Mouse (Mus musculus) forebrain, embryonic 13.5 days (tissue): ENCODE results near the gene Ensa. TPM values are rescaled to one million over a fixed set of nuclear protein-coding genes. Genes with fewer than 3 reads are reported as not detected.

ENCODE experiments used
- ATAC-seq: fragments of 200-750 bp; cut with Nextera tagmentation; 2 replicates; pipeline ENCODE4 v1.8.0; 2017
- H3K27ac ChIP-seq: fragments of 300-500 bp; sonication (generic); 2 replicates; pipeline ENCODE4 v1.5.1; 2015; ENCODE audit warnings: inconsistent platforms, mild to moderate bottlenecking, moderate library complexity
- H3K27me3 ChIP-seq: fragments of 300-500 bp; sonication (generic); 2 replicates; pipeline ENCODE4 v1.6.1; 2015; ENCODE audit warnings: mild to moderate bottlenecking, inconsistent platforms
- H3K36me3 ChIP-seq: fragments of 300-500 bp; sonication (generic); 2 replicates; pipeline ENCODE4 v1.6.1; 2015; ENCODE audit warnings: mild to moderate bottlenecking, inconsistent platforms; ENCODE audit not compliant: poor library complexity, severe bottlenecking
- H3K4me1 ChIP-seq: fragments of 300-500 bp; sonication (generic); 2 replicates; pipeline ENCODE4 v1.6.1; 2015; ENCODE audit warnings: inconsistent platforms
- H3K4me2 ChIP-seq: fragments of 300-500 bp; sonication (generic); 2 replicates; pipeline ENCODE4 v1.6.1; 2015; ENCODE audit warnings: inconsistent platforms, mild to moderate bottlenecking, moderate library complexity
- H3K4me3 ChIP-seq: fragments of 300-500 bp; sonication (generic); 2 replicates; pipeline ENCODE4 v1.5.1; 2015; ENCODE audit warnings: mild to moderate bottlenecking, inconsistent platforms
- H3K9ac ChIP-seq: fragments of 300-500 bp; sonication (generic); 2 replicates; pipeline ENCODE4 v1.6.1; 2015; ENCODE audit warnings: mild to moderate bottlenecking, inconsistent platforms
- H3K9me3 ChIP-seq: fragments of 300-500 bp; sonication (generic); replicated peaks from 2 replicates; pipeline ENCODE4 v1.6.1; 2016; ENCODE audit warnings: inconsistent platforms
- whole genome bisulfite sequencing: fragments of 180-500 bp; shearing (Covaris S2); methylation state at CpG from one replicate; pipeline ENCODE4 v1.1.7; 2015; 5-methylcytosine and 5-hydroxymethylcytosine counted together
- polyA plus RNA-seq: library from polyadenylated mRNA; unstranded; fragments of >200 nt; fragmentation: Nextera tagmentation; extraction: Ambion mirVana; gene quantifications from 2 replicates; pipeline ENCODE4 v1.2.1, GENCODE M21; 2015

Gene Ensa
- polyA plus RNA-seq, 1 experiment from 2014 or later = 98.1 TPM

DNA sequence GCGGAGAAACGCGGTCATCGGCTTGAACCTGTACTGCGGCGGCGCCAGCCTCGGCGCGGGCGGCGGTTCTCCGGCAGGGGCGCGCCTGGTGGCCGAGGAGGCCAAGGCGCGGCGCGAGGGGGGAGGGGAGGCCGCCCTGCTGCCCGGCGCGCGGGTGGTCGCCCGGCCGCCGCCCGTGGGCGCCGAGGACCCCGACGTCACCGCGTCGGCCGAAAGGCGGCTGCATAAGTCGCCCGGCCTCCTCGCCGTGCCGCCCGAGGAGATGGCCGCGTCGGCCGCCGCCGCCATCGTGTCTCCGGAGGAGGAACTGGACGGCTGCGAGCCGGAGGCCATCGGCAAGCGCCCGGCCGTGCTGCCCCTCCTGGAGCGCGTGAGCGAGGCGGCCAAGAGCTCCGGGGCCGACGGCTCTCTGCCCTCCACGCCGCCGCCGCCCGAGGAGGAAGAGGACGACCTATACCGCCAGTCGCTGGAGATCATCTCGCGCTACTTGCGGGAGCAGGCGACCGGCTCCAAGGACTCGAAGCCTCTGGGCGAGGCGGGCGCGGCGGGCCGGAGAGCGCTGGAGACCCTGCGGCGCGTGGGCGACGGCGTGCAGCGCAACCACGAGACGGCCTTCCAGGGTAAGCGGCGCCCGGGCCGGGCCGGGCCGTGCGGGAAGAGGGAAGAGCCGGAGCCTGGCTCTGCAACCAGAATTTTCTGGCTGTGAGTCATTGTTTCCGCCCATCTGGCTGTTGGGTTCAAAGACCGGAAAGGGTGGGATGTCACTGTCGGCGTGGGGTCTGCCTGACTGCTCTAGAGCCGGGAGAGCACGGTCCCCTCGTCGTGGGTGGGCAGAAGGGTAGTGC, 34.3 kb downstream of the Ensa start:
- H3K9ac ChIP-seq = peak overlapping the region; percentile 99
- H3K4me3 ChIP-seq = peak overlapping the region; percentile 99
- under 1% methylated on average over 66 of the region's 113 CpGs for WGBS
- H3K27me3 ChIP-seq = no peaks in the 10 kb centered on the region
- peak overlapping the region; percentile 97 for H3K27ac ChIP-seq
- H3K4me2 ChIP-seq = peak overlapping the region; percentile 91
- peak; percentile 48 for ATAC-seq
- H3K36me3 ChIP-seq = peaks cover 32% of the 10 kb centered on the region
- no peaks in the 10 kb centered on the region for H3K9me3 ChIP-seq
- H3K4me1 ChIP-seq = peaks cover 45% of the 10 kb centered on the region

DNA sequence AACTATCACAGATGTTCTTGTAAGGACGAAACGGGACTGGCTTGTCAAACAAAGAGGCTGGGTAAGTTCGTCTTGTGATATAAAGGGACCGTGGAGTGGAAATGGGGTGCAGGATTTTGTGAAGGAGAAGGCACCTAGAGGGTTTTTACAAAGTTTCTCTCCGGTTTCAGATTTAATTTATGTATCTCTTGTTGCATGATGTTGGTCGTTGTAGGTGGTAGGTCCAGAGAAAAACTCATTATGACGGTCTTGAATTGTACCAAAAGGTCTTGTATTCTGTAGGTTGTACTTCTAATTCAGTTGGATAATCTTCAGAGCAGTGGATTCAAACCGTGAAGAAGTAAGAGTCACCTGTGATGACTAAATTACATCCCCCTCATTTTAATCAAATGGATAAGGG, 35.2 kb downstream of the Ensa start:
- Histone ChIP-seq H3K9ac (peak overlapping the region; percentile 99), H3K4me2 (peak overlapping the region; percentile 91), H3K4me1 (peaks cover 49% of the 10 kb centered on the region), H3K27ac (peak overlapping the region; percentile 97), H3K36me3 (peaks cover 40% of the 10 kb centered on the region), H3K4me3 (peak overlapping the region; percentile 99), H3K9me3 (no peaks in the 10 kb centered on the region), H3K27me3 (no peaks in the 10 kb centered on the region)
- ATAC-seq = no peak
- WGBS = under 1% methylated on average over 8 of the region's 8 CpGs

DNA sequence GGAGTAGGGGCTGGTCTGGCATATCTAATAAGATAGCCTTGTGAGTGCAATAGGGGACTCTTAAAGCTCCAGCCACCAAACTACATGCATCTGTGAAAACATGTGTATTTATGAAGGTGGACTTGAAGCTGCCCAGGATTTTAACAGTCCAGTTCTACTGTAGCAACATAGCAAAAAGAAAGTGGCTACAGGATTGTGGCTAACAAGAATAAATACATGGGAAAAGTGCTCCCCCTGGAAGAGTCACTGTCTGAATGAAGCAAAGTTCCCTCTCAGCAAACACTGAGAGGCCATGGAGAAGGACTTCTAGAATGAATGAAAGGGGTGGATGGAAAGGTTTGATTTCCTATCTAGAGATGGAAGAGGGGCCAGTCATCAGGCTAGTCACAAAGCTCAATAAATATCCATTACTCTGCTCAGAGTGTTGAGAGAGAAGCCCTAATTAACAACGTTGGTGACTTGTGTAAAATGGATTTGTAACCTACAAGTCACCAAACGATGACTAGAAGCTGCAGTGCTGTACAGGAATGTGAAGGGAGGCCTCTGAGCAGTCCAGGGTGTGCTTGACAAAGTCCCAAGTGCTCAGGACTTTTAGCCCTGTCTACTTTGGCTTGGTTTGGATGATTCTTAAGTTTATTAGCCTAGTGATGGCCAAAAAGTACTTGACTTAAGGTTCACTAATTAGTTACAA, 36.1 kb downstream of the Ensa start:
- Histone ChIP-seq H3K36me3 (peaks cover 46% of the 10 kb centered on the region), H3K9ac (peak overlapping the region; percentile 99), H3K9me3 (no peaks in the 10 kb centered on the region), H3K27ac (0 out of 2 replicates have a peak overlapping the region, but pooled peaks have one; percentile 2), H3K4me2 (peak overlapping the region; percentile 91), H3K4me1 (peaks cover 51% of the 10 kb centered on the region), H3K27me3 (no peaks in the 10 kb centered on the region), H3K4me3 (peak overlapping the region; percentile 99)
- WGBS = 62% methylated on average over 2 of the region's 2 CpGs
- no peak for ATAC-seq

DNA sequence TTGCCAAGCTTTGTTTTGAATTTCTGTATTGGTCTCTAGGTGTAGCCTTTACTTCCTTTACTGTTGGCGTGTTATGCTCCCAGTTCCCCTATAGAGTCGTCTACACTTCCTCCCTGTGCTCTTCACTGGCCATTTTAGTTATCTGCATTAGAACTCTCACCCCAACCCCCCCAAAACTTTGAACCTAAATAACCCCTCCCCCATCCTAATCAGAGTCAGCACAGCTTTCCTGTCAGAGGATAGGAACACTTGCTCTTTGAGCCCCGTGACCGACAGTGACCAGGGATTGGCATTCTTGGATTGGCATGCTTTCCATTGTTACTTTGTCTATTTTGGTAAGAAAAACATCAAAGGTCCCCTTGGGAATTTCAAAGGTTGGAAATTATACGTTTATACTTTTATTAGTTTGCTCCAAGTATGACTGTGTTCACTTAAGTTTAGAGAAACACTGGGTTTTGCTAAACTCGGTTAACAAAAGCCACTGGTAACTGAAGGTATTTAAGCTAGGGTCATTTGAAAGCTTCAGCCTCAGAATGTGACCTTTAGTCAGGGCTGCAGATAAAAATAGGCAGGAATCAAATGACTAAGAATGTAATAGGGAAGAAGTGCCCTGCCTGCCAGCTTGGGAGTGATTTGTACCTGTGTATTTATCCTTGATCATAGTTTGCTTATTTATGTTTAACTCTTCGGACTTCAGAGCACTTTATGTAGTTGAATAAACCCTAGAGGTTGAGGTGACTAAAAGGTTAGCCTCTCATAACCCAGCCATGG, 37.3 kb downstream of the Ensa start:
- no peak for ATAC-seq
- Histone ChIP-seq H3K4me3 (peak overlapping the region; percentile 10; the same call in 1 of the 2 replicates), H3K9ac (no peak overlapping the region; the same call in 1 of the 2 replicates), H3K9me3 (no peaks in the 10 kb centered on the region), H3K36me3 (peaks cover 46% of the 10 kb centered on the region), H3K27ac (no peak overlapping the region), H3K27me3 (no peaks in the 10 kb centered on the region), H3K4me1 (peaks cover 62% of the 10 kb centered on the region), H3K4me2 (peak overlapping the region; percentile 29)
- WGBS = 80% methylated on average over 7 of the region's 7 CpGs

DNA sequence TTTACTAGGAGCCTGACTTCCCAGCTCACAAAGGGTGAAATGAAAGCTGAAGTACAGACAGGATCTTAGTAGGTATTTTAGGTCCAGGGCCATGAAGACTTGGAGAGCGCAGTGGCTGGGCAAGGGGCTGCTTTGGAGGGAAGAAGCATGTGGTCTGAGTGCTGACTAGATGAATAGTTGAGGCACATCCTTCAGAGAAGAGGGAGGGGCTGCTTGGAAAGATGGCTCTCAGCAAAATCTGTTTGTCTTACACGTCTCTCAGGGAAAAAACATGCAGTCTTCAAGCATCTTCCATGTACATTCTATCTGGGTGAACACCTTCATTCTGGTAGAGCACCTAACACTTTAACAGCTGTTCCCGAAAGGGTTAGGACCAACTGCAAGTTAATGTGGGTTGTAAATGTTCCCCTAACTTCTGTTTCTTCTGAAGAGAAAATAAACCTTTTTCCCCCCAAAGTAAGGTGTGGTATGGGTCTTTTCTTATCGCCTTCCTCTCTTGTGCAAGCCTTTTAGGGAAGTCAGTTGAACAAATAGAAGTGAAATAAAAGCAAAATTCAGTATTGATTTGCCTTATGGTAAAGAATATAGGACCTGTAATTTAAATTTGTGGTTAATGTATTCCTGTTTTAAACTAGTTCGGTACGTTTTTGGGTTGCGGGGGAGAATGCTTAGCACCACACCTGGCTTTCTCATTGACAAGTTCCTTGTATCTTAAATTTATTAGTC, 38.1 kb downstream of the Ensa start:
- no peak for ATAC-seq
- peaks cover 46% of the 10 kb centered on the region for H3K36me3 ChIP-seq
- H3K4me2 ChIP-seq = peak overlapping the region; percentile 10; the same call in 1 of the 2 replicates
- no peaks in the 10 kb centered on the region for H3K9me3 ChIP-seq
- no peaks in the 10 kb centered on the region for H3K27me3 ChIP-seq
- no peak overlapping the region for H3K4me3 ChIP-seq
- H3K9ac ChIP-seq = no peak overlapping the region
- H3K4me1 ChIP-seq = peaks cover 66% of the 10 kb centered on the region
- WGBS = 89% methylated on average over 7 of the region's 7 CpGs
- H3K27ac ChIP-seq = no peak overlapping the region

DNA sequence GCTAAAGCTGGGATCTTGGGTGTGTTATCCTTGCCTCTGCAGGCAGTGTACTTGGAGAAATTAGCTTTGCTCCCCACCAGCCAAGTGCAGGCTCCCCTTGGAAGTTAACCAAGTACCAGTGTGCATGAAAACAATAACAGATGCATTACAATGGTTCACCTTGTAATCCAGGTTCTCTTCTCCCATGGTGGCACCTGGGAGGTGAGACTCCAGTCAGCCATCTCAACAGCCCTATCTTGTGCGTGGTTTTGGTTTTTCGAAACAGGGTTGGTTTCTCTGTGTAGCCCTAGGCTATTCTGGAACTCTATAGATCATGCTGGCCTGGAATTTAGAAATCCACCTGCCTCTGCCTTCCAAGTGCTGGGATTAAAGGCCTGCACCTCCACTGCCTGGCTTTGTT, 38.7 kb downstream of the Ensa start:
- peaks cover 46% of the 10 kb centered on the region for H3K36me3 ChIP-seq
- ATAC-seq = no peak
- H3K9ac ChIP-seq = no peak overlapping the region
- H3K4me1 ChIP-seq = peaks cover 70% of the 10 kb centered on the region
- H3K9me3 ChIP-seq = no peaks in the 10 kb centered on the region
- 93% methylated on average over 2 of the region's 2 CpGs for WGBS
- H3K4me2 ChIP-seq = no peak overlapping the region
- H3K27me3 ChIP-seq = no peaks in the 10 kb centered on the region
- no peak overlapping the region for H3K4me3 ChIP-seq
- H3K27ac ChIP-seq = no peak overlapping the region

DNA sequence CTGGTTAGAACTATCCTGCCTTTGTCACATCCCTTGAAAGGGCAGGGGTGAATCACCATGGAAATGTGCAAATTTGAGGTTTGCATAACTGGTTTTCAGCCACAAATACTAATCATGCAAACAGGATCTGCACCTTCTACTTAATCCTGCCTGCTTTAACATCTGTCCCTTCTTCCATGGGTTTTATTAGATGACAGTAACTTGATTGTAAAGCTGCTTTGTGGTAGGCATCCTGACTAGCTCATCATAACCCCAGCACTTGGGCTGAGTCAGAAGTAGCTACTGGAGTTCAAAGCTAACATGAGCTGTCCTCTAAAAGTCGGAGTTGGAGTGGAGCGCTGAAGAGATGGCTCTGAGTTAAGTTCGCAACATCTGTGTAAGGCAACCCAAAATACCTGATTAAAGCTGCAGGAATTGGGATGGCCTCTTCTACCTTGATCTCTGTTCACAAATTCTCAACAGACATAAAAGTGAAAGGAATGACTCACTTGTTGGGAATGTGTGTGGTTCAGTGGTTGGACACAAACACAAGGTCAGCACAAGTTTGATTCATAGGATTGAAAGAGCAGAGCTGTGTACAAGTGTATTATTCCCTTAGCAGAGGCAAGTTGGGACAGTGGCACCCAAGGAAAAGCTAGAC, 39.3 kb downstream of the Ensa start:
- Histone ChIP-seq H3K4me1 (peaks cover 72% of the 10 kb centered on the region), H3K27ac (no peak overlapping the region), H3K4me2 (no peak overlapping the region), H3K36me3 (peaks cover 49% of the 10 kb centered on the region), H3K27me3 (no peaks in the 10 kb centered on the region), H3K9ac (no peak overlapping the region), H3K9me3 (no peaks in the 10 kb centered on the region), H3K4me3 (no peak overlapping the region)
- WGBS = 90% methylated on average over 3 of the region's 3 CpGs
- ATAC-seq = no peak

DNA sequence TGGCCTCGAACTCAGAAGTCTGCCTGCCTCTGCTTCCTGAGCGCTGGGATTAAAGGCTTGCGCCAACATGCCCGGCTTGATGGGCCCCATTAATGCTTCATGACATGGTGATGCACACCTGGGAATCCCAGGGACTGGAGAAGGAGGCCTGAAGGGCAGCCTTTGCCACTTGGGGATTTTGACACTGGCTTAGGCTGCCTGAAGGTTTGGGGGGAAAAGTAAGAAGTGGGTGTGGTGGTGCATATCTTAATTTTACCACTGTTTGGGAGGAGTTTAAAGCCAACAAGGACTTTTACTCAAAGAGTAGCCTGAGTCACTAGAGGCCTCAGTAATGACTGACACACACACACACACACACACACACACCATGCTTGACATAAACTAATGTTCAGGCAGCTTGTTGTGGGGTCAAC, 40.2 kb downstream of the Ensa start:
- WGBS = 90% methylated on average over 4 of the region's 4 CpGs
- H3K36me3 ChIP-seq = peaks cover 57% of the 10 kb centered on the region
- no peak for ATAC-seq
- no peak overlapping the region for H3K4me3 ChIP-seq
- H3K4me2 ChIP-seq = no peak overlapping the region
- H3K4me1 ChIP-seq = peaks cover 72% of the 10 kb centered on the region
- H3K27ac ChIP-seq = no peak overlapping the region
- no peaks in the 10 kb centered on the region for H3K27me3 ChIP-seq
- H3K9ac ChIP-seq = no peak overlapping the region
- H3K9me3 ChIP-seq = no peaks in the 10 kb centered on the region

DNA sequence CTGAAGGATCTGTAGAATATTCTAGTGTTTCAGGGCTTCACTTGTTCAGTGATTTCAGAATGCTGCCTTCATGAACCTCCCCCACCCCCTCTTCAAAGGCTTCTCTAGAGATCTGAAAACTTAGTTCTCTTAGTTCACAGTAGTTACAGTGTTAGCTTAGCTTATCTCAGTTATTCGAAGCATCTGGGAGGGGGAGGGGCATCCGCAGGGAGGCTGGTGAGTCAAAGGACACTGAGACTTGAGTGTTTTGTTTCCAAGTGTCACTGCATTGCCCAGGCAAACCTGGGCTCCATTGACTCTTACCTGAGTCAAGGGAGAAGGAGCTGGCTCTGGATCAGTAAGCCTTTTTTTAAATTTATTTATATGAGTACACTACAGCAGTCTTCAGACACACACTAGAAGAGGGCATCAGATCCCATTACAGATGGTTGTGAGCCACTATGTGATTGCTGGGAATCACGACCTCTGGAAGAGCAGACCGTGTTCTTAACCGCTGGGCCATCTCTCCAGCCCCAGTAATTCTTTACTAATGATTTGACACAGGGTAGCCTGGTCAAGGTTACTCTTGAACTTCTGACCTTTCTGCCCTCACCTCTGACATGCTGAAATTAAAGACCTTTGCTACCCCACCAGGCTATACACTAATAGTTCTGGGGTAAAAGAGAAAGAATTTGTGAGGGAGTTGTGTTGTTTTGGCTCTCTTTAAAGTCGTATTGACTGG, 41.5 kb downstream of the Ensa start:
- no peak overlapping the region for H3K4me3 ChIP-seq
- H3K9ac ChIP-seq = no peak overlapping the region
- no peak overlapping the region for H3K27ac ChIP-seq
- no peaks in the 10 kb centered on the region for H3K9me3 ChIP-seq
- peaks cover 61% of the 10 kb centered on the region for H3K4me1 ChIP-seq
- no peak overlapping the region for H3K4me2 ChIP-seq
- no peaks in the 10 kb centered on the region for H3K27me3 ChIP-seq
- ATAC-seq = no peak
- 76% methylated on average over 6 of the region's 6 CpGs for WGBS
- peaks cover 52% of the 10 kb centered on the region for H3K36me3 ChIP-seq

DNA sequence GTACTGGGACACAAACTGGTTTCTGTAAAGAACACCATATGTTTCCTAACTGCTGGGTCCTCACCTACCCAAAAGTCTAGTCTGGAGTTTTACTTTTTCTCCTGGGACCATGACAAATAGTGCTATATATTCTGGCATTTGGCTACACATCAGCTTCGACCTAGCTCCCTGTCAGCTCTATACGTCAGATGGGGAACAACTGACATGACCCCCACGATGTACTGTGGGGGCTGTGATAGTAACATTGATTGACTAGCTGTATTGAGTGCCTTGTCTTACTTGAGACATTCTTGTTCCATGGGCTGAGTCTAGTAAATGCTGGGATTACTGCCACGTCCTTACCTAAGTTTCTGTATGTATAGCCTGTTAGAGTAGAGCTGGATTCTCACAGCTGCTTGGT, 42.7 kb downstream of the Ensa start:
- Histone ChIP-seq H3K9ac (peak overlapping the region; percentile 43), H3K4me3 (no peak overlapping the region), H3K27me3 (no peaks in the 10 kb centered on the region), H3K27ac (peak overlapping the region; percentile 87), H3K36me3 (peaks cover 43% of the 10 kb centered on the region), H3K4me2 (peak overlapping the region; percentile 27), H3K4me1 (peaks cover 50% of the 10 kb centered on the region), H3K9me3 (no peaks in the 10 kb centered on the region)
- ATAC-seq = peak; percentile 43; the same call in 1 of the 2 replicates
- 57% methylated on average over 4 of the region's 4 CpGs for WGBS
